20 mouse cellular contexts compared by ENCODE assay signal in genomic region chr2:144239318-144239717, GRCm38 (mm10).
"Had no signal": no experiment of that assay in that cellular context is flagged by ENCODE, and none has a peak within 500 bp of the region (broad histone marks: within the 10 kb centered on the region; RNA-seq: fewer than 3 reads in every experiment).

No protein-coding gene starts in this region.

- H3K27ac ChIP-seq: kidney, postnatal 0 days; limb, embryonic 10.5 days; liver, embryonic 13.5 days; macrophage; midbrain, embryonic 12.5 days; midbrain, embryonic 15.5 days; neural tube, embryonic 12.5 days; neural tube, embryonic 15.5 days had no signal

- H3K27me3 ChIP-seq: limb, embryonic 13.5 days; liver, embryonic 13.5 days; midbrain, embryonic 12.5 days; midbrain, embryonic 15.5 days; neural tube, embryonic 12.5 days; neural tube, embryonic 15.5 days had no signal

- H3K4me3 ChIP-seq: layer of hippocampus, adult 2 months; limb, embryonic 10.5 days; limb, embryonic 13.5 days; liver, embryonic 13.5 days; midbrain, embryonic 12.5 days; midbrain, embryonic 15.5 days; neural tube, embryonic 12.5 days; neural tube, embryonic 15.5 days had no signal

- H3K9me3 ChIP-seq: limb, embryonic 10.5 days; limb, embryonic 13.5 days; midbrain, embryonic 12.5 days; midbrain, embryonic 15.5 days; neural tube, embryonic 12.5 days; neural tube, embryonic 15.5 days had no signal

- ATAC-seq: lung, postnatal 0 days; midbrain, embryonic 15.5 days had no signal

- DNase-seq: kidney, adult 2 months; kidney, postnatal 25 days; layer of hippocampus, adult 9-11 months; liver; liver, embryonic 13.5 days; lung, embryonic 14.5 days; retina, postnatal 1 day; right cerebral cortex, postnatal 25 days; spleen, adult 18-20 months; thymus, postnatal 25 days had no signal

- H3K4me2 ChIP-seq: limb, embryonic 13.5 days; liver, embryonic 13.5 days; lung, embryonic 14.5 days; midbrain, embryonic 12.5 days; midbrain, embryonic 15.5 days; neural tube, embryonic 12.5 days; neural tube, embryonic 15.5 days had no signal

- H3K4me1 ChIP-seq: midbrain, embryonic 12.5 days; midbrain, embryonic 15.5 days; neural tube, embryonic 12.5 days had no signal

- H3K9ac ChIP-seq: limb, embryonic 13.5 days; liver, embryonic 13.5 days; lung, embryonic 14.5 days; midbrain, embryonic 12.5 days; midbrain, embryonic 15.5 days; neural tube, embryonic 12.5 days; neural tube, embryonic 15.5 days had no signal

- H3K36me3 ChIP-seq: limb, embryonic 10.5 days; limb, embryonic 13.5 days; liver, embryonic 13.5 days; midbrain, embryonic 12.5 days; midbrain, embryonic 15.5 days; neural tube, embryonic 12.5 days; neural tube, embryonic 15.5 days had no signal
